Mouse (Mus musculus) ES-E14 (cell line): ENCODE data around the gene Yjefn3. TPM values are rescaled to one million over a fixed set of nuclear protein-coding genes. Genes with fewer than 3 reads are reported as not detected.
"Not testable (repeated sequence)": the region's sequence is repeated elsewhere in the genome, so short reads cannot be mapped to it uniquely, and the experiment has no call there.

ENCODE experiments used
- DNase-seq: peaks from one replicate; pipeline ENCODE4 v3.0.0-alpha.2; 2013; ENCODE audit warnings: low read depth, low spot score
- H3K27ac ChIP-seq: 2 replicates; pipeline ENCODE4 v1.5.1; 2012; ENCODE audit warnings: low read depth, mild to moderate bottlenecking, low read length, moderate library complexity, mixed read lengths; ENCODE audit not compliant: poor library complexity, insufficient read depth, severe bottlenecking
- H3K36me3 ChIP-seq: 2 replicates; pipeline ENCODE4 v1.6.1; 2012; ENCODE audit warnings: mild to moderate bottlenecking, low read length, moderate library complexity, mixed read lengths; ENCODE audit not compliant: control insufficient read depth, poor library complexity, insufficient read depth, severe bottlenecking
- H3K4me1 ChIP-seq, 2 experiments: fragments of 150-350 bp in 1 of 2; sonication (generic) in 1 of 2; 2 replicates each; pipeline ENCODE4 v1.6.1; 2012; ENCODE audit warnings: low read length in 2 of 2, mild to moderate bottlenecking in 1 of 2, mixed read lengths in 1 of 2; ENCODE audit not compliant: control insufficient read depth in 2 of 2, insufficient read depth in 2 of 2, poor library complexity in 1 of 2
- H3K4me3 ChIP-seq, 2 experiments: fragments of 150-350 bp in 1 of 2; sonication (generic) in 1 of 2; 2 replicates each; pipeline ENCODE4 v1.5.1; 2012; ENCODE audit warnings: low read length in 2 of 2, low read depth in 1 of 2, mild to moderate bottlenecking in 1 of 2, mixed read lengths in 1 of 2; ENCODE audit not compliant: insufficient read depth in 1 of 2, poor library complexity in 1 of 2, severe bottlenecking in 1 of 2
- H3K9ac ChIP-seq: 2 replicates; pipeline ENCODE4 v1.6.1; 2012; ENCODE audit warnings: low read depth, mild to moderate bottlenecking, low read length, mixed read lengths; ENCODE audit not compliant: poor library complexity, insufficient read depth, severe bottlenecking
- H3K9me3 ChIP-seq: fragments of 150-350 bp; sonication (generic); 2 replicates; pipeline ENCODE4 v1.6.1; 2012; ENCODE audit warnings: low read depth, mild to moderate bottlenecking, low read length; ENCODE audit not compliant: control insufficient read depth, insufficient read depth
- CHD2 ChIP-seq: IDR thresholded peaks from 2 replicates; pipeline ENCODE4 v1.6.1; 2014; ENCODE audit warnings: mild to moderate bottlenecking, low read depth, low read length, inconsistent platforms
- HCFC1 ChIP-seq: IDR thresholded peaks from 2 replicates; pipeline ENCODE4 v1.6.1; 2012; ENCODE audit warnings: low read length, inconsistent platforms, borderline replicate concordance; ENCODE audit not compliant: insufficient read depth
- MAFK ChIP-seq: IDR thresholded peaks from 2 replicates; pipeline ENCODE4 v1.6.1; 2014; ENCODE audit warnings: mild to moderate bottlenecking, low read depth, low read length, inconsistent platforms; ENCODE audit not compliant: insufficient read depth
- ZC3H11A ChIP-seq: IDR thresholded peaks from 2 replicates; pipeline ENCODE4 v1.6.1; 2012; ENCODE audit warnings: low read depth, mild to moderate bottlenecking, inconsistent platforms, low read length, borderline replicate concordance
- ZNF384 ChIP-seq: IDR thresholded peaks from 2 replicates; pipeline ENCODE4 v1.6.1; 2012; ENCODE audit warnings: low read depth, low read length, inconsistent platforms
- in situ Hi-C, 2 experiments: fragments of 600-800 bp; cut with MboI; formaldehyde crosslinking; loops; one replicate each; pipeline ENCODE4 v1.15.1; 2025; ENCODE audit warnings: low sequenced_read_pairs in 2 of 2, inconsistent platforms in 1 of 2; ENCODE audit not compliant: unreplicated experiment in 2 of 2
- total RNA-seq: library from RNA; depleted of rRNA; stranded (reverse); fragments of 300-350 nt; gene quantifications from 2 replicates; pipeline ENCODE4 v1.2.3, GENCODE M21; 2012; rRNA removed

The Yjefn3 gene
- 7.0 and 8.5 TPM in 2 replicates for total RNA-seq

DNA sequence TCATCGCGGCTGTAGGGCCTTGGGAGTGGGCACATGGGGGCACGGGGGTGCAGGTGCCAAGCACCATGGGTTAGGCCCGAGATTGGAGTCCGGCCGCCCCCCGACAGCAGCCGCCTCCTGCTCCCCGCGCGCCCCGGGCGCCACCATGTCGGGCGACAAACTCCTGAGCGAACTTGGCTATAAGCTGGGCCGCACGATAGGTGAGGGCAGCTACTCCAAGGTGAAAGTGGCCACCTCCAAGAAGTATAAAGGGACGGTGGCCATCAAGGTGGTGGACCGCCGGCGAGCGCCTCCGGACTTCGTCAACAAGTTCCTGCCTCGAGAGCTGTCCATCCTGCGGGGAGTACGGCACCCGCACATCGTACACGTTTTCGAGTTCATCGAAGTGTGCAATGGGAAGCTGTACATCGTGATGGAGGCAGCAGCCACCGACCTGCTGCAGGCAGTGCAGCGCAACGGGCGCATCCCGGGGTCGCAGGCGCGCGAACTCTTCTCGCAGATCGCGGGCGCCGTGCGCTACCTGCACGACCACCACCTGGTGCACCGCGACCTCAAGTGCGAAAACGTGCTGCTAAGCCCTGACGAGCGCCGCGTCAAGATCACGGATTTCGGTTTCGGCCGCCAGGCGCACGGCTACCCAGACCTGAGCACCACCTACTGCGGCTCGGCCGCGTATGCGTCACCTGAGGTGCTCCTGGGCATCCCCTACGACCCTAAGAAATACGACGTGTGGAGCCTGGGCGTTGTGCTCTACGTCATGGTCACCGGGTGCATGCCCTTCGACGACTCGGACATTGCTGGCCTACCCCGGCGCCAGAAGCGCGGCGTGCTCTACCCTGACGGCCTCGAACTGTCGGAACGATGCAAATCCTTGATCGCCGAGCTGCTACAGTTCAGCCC, at the start of gene Yjefn3, which contains the start of the genes Tssk6 and Ndufa13:
Gene Yjefn3 (minus strand): TSS at position 550 of the 900 bp plus-strand sequence.
Gene Tssk6 (plus strand): TSS at position 22 of the 900 bp plus-strand sequence.
Gene Ndufa13 (minus strand): TSS at position 396 of the 900 bp plus-strand sequence.
- Histone ChIP-seq H3K36me3 (peaks cover 5% of the 10 kb centered on the region), H3K27ac (peak within 1 kb of the TSS; percentile 64), H3K9me3 (no peaks in the 10 kb centered on the region), H3K4me3 (peak within 1 kb of the TSS; percentile 72 to 87), H3K9ac (peak within 1 kb of the TSS; percentile 92), H3K4me1 (peaks cover 0 to 16% of the 10 kb centered on the region in 2 experiments; a peak in 2 of 4 replicates)
- TF ChIP-seq HCFC1 (no peak), MAFK (no peak), CHD2 (no peak), ZC3H11A (no peak)
- no peak for DNase-seq
- in situ Hi-C loops = no loop called here

DNA sequence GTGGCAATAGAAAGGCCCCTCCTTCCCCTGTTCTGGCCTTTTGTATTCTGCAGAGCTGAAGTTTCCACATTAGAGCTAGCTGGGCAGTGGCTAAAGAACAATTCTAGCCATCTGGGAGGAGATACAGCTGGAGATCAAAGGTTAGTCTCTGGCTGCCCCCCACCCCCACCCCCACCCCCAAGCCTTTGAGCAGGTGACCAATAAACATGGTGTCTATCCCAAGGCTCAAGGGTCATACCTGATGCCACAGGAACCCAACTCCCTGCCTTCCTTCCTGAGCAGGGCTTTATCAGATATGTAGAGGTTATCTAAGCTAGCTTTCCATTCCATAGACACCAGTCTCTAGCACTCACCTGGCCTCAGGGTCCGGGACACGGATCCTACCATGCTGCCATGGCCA, 47.8 kb upstream of the Yjefn3 start:
- in situ Hi-C loops = no loop called here
- Histone ChIP-seq H3K36me3 (peaks cover 2% of the 10 kb centered on the region; the same call in 1 of the 2 replicates), H3K27ac (no peak overlapping the region), H3K4me3 (no peak overlapping the region), H3K9me3 (no peaks in the 10 kb centered on the region), H3K4me1 (peaks cover 0 to 4% of the 10 kb centered on the region in 2 experiments; a peak in 2 of 4 replicates), H3K9ac (no peak overlapping the region)
- DNase-seq = no peak
- TF ChIP-seq CHD2 = no peak
- no peak for TF ChIP-seq ZC3H11A
- TF ChIP-seq HCFC1 = no peak
- TF ChIP-seq ZNF384 = no peak
- no peak for TF ChIP-seq MAFK

- H3K9ac ChIP-seq, H3K27ac ChIP-seq, in situ Hi-C loops, H3K4me3 ChIP-seq, H3K36me3 ChIP-seq, H3K9me3 ChIP-seq, DNase-seq: not testable (repeated sequence)
- peak; percentile 81 for TF ChIP-seq ZNF384
- peaks cover 17 to 30% of the 10 kb centered on the region in 2 experiments for H3K4me1 ChIP-seq
These were observed 40.0 kb upstream of the Yjefn3 start for GRCm38 (mm10) chr8:69942495-69942894.

DNA sequence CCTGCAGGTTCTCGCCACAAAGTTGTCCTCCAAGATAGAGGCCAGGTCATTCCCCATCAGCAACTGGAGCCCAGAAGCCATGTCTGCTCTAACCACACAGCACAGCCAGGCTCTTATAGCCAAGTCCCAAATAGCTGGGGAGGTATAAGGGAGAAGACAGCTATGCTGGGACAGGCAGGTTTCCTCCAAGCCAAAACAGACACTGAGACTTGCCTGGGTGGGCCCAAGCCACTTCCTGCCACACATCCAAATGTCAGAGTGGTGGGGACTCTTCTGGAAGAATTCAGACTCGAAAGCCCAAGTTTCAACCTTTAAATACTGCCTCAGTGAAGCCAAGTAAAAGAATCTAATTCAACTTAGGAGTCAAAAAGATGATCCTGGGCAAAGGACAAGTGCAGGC, 37.9 kb upstream of the Yjefn3 start:
- H3K4me1 ChIP-seq = peaks cover 24 to 37% of the 10 kb centered on the region in 2 experiments
- H3K9ac ChIP-seq = no peak overlapping the region; the same call in 1 of the 2 replicates
- in situ Hi-C loops = no loop called here
- H3K9me3 ChIP-seq = no peaks in the 10 kb centered on the region
- no peak for TF ChIP-seq CHD2
- no peak for TF ChIP-seq ZC3H11A
- no peak for TF ChIP-seq MAFK
- TF ChIP-seq ZNF384 = no peak
- TF ChIP-seq HCFC1 = no peak
- peaks cover 10% of the 10 kb centered on the region for H3K36me3 ChIP-seq
- no peak overlapping the region for H3K4me3 ChIP-seq
- DNase-seq = no peak
- H3K27ac ChIP-seq = peak overlapping the region; percentile 65
